Mouse (Mus musculus): ENCODE data around the gene Islr.

DNA sequence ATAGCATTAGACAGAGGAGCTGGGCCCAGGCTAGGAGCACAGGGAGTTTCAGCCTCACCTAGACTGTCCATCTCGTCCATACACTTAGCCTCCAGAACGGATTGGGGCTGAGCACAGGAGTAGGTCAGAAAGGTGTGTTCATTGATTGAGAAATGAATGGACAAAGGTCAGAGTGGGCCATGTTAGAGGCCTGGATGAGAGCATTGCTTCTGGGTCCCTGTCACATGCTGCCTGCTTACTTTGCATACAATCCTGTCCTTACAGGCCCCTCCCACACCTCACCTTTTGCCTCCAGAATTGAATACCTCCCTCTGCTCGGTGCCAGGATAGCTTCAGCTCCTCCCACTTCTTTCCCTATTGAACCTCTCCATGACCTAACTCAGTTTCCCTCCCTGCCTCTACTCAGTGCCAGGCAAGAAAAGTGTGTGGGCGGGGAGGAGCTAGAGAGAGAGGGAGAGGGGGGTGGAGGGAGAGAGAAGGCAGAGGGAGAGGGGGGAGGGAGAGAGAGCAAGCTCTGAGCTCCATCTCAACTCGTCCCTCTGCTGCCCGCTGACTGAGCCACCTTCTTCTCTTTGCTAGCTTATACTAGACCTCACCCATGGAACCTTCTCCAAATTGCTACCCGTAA lies 88.0 kb downstream of the Islr start:
- TF ChIP-seq POLR2A (IDR thresholded peaks at IDR 0.05; ENCODE audit: borderline replicate concordance, low read depth, low read length) (no peak), CTCF (IDR thresholded peaks at IDR 0.05; ENCODE audit: low read depth, low read length) (no peak)
